Mouse (Mus musculus) adrenal gland, adult 10 weeks (tissue): ENCODE measurements around the gene Dmrta1. TPM values are rescaled to one million over a fixed set of nuclear protein-coding genes. Genes with fewer than 3 reads are reported as not detected.

Source experiments
- polyA plus RNA-seq: library from polyadenylated mRNA; stranded (reverse); fragments of 350-450 nt; fragmentation: Illumina TruSeq; extraction: RNeasy Lipid Tissue Mini Kit (QIAGEN cat#74804); gene quantifications from one replicate; pipeline ENCODE4 v1.2.3, GENCODE M21; 2014; ENCODE audit warnings: low read depth, low replicate concordance

The Dmrta1 gene
- 2.7 TPM for polyA plus RNA-seq

DNA sequence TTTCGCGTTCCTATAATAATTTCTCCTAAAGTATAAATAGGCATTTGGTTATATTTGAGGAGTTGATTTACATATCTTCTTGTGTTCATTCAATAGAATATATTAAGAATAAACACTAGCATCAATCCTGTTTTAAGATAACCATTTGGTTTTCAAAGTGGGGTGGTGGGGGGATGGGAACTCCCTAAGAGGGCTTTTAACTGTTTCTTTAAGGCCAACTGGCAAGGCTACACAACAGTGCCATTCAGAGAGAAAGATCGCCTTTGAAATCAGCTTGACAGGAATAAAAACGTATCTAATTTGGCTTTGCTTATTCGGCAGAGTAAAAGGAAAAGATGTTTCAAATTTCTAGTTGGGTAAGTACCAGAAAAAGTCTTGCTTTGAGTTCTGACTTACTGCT lies at the start of gene Dmrta1:
Dmrta1 (plus strand) TSS at position 242 of the 400 bp plus-strand sequence.

